Mouse (Mus musculus) CH12.LX (cell line): ENCODE data around the gene Asap2.

Experiments used
- BHLHE40 ChIP-seq: IDR thresholded peaks from 2 replicates; pipeline ENCODE4 v1.6.1; 2011; ENCODE audit warnings: mild to moderate bottlenecking, low read depth, low read length, improper control_type of control experiment
- CTCF ChIP-seq, 2 experiments: IDR thresholded peaks in 1 of 2; conservative IDR thresholded peaks in 1 of 2; 2 replicates each; pipeline ENCODE4 v1.5.1; 2011 to 2012; ENCODE audit warnings: low read depth in 2 of 2, low read length in 2 of 2, improper control_type of control experiment in 1 of 2, inconsistent platforms in 1 of 2, mild to moderate bottlenecking in 1 of 2, moderate library complexity in 1 of 2
- GABPA ChIP-seq: IDR thresholded peaks from 2 replicates; pipeline ENCODE4 v1.6.1; 2012; ENCODE audit warnings: low read depth, low read length, improper control_type of control experiment, inconsistent platforms; ENCODE audit not compliant: insufficient replicate concordance
- MAFK ChIP-seq: IDR thresholded peaks from 2 replicates; pipeline ENCODE4 v1.6.1; 2011; ENCODE audit warnings: low read length, improper control_type of control experiment; ENCODE audit not compliant: insufficient replicate concordance
- MAX ChIP-seq: IDR thresholded peaks from 2 replicates; pipeline ENCODE4 v1.6.1; 2011; ENCODE audit warnings: low read length, improper control_type of control experiment
- SIN3A ChIP-seq: IDR thresholded peaks from 2 replicates; pipeline ENCODE4 v1.6.1; 2012; ENCODE audit warnings: low read length, improper control_type of control experiment, inconsistent platforms
- TCF12 ChIP-seq: IDR thresholded peaks from 2 replicates; pipeline ENCODE4 v1.6.1; 2014; ENCODE audit warnings: low read depth, mild to moderate bottlenecking, inconsistent platforms, low read length, improper control_type of control experiment
- USF1 ChIP-seq: IDR thresholded peaks from 2 replicates; pipeline ENCODE4 v1.6.1; 2014; ENCODE audit warnings: low read depth, mild to moderate bottlenecking, inconsistent platforms, low read length, improper control_type of control experiment
- ZNF384 ChIP-seq: IDR thresholded peaks from 2 replicates; pipeline ENCODE4 v1.6.1; 2012; ENCODE audit warnings: low read depth, low read length, improper control_type of control experiment, inconsistent platforms

GRCm38 (mm10) chr12:21128930-21129869, 138.9 kb downstream of the Asap2 start:
- TF ChIP-seq CTCF (conservative IDR thresholded peaks at IDR 0.05 in 1 of 2, IDR thresholded peaks at IDR 0.05 in 1 of 2; ENCODE audit: low read depth in 2 of 2, low read length in 2 of 2) = no peak
- TF ChIP-seq USF1 = 0 out of 2 replicates have a peak, but pooled peaks have one; percentile 11
- TF ChIP-seq GABPA = no peak
- TF ChIP-seq ZNF384 = no peak
- no peak for TF ChIP-seq TCF12
- TF ChIP-seq SIN3A = no peak
- TF ChIP-seq MAFK = no peak
- TF ChIP-seq MAX = no peak
- TF ChIP-seq BHLHE40 = peak; percentile 62
